Mouse (Mus musculus): Measurements from ENCODE around the gene Tpst2. TPM values are rescaled to one million over a fixed set of nuclear protein-coding genes. Genes with fewer than 3 reads are reported as not detected.

Tpst2 gene
- polyA plus RNA-seq, 1 experiment from 2014 or later = 38.8 TPM

GRCm38 (mm10) chr5:112288193-112289141 is 12.0 kb downstream of the Tpst2 start:
- no peak overlapping the region for H3K9ac ChIP-seq (ENCODE audit: low read depth, low read length)
- peak overlapping the region; percentile 4; the same call in 1 of the 2 replicates for H3K27ac ChIP-seq (ENCODE audit: low read length)
- no peak for ATAC-seq (ENCODE audit: low read depth)
- 68% methylated on average over 8 of the region's 9 CpGs for WGBS (ENCODE audit: insufficient replicate concordance)
- H3K27me3 ChIP-seq (ENCODE audit: control insufficient read depth, insufficient read depth, low read depth, low read length) = no peaks in the 10 kb centered on the region
- H3K4me2 ChIP-seq (ENCODE audit: low read depth, low read length) = no peak overlapping the region
- H3K4me3 ChIP-seq (ENCODE audit: low read depth, low read length) = no peak overlapping the region
- no peaks in the 10 kb centered on the region for H3K36me3 ChIP-seq (ENCODE audit: control insufficient read depth, insufficient read depth)
- H3K4me1 ChIP-seq (ENCODE audit: control insufficient read depth, low read depth, low read length) = peaks cover 65% of the 10 kb centered on the region
- no peaks in the 10 kb centered on the region for H3K9me3 ChIP-seq (replicated peaks; ENCODE audit: control insufficient read depth, low read length)

DNA sequence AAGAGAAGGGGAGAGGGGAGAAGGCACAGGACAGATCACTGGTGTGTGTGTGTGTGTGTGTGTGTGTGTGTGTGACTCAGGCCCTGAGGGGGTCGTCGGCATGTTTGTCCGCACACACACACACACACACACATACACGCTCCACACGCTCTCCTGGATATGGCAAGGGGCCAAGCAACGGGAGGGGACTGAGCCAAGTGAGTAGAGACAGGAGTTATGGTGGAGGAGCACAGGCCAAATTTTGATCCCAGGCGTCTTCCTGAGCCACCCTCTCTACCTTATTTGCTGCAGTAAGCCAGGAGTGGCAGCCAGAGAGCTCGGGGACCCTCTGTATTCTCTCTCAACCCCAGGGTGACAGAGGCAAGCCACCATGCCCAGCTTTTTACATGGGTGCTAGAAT is 12.7 kb downstream of the Tpst2 start:
- Histone ChIP-seq H3K4me2 (ENCODE audit: low read depth, low read length) (no peak overlapping the region), H3K4me3 (ENCODE audit: low read depth, low read length) (no peak overlapping the region), H3K9ac (ENCODE audit: low read depth, low read length) (no peak overlapping the region), H3K27ac (ENCODE audit: low read length) (no peak overlapping the region), H3K9me3 (replicated peaks; ENCODE audit: control insufficient read depth, low read length) (no peaks in the 10 kb centered on the region), H3K27me3 (ENCODE audit: control insufficient read depth, insufficient read depth, low read depth, low read length) (no peaks in the 10 kb centered on the region), H3K4me1 (ENCODE audit: control insufficient read depth, low read depth, low read length) (peaks cover 63% of the 10 kb centered on the region), H3K36me3 (ENCODE audit: control insufficient read depth, insufficient read depth) (no peaks in the 10 kb centered on the region)
- ATAC-seq (ENCODE audit: low read depth) = no peak
- 55% methylated on average over 8 of the region's 8 CpGs for WGBS (ENCODE audit: insufficient replicate concordance)

- 71% methylated on average over 16 of the region's 16 CpGs for WGBS (ENCODE audit: insufficient replicate concordance)
- Histone ChIP-seq H3K9me3 (replicated peaks; ENCODE audit: control insufficient read depth, low read length) (no peaks in the 10 kb centered on the region), H3K36me3 (ENCODE audit: control insufficient read depth, insufficient read depth) (no peaks in the 10 kb centered on the region), H3K4me3 (ENCODE audit: low read depth, low read length) (no peak overlapping the region), H3K4me2 (ENCODE audit: low read depth, low read length) (no peak overlapping the region), H3K9ac (ENCODE audit: low read depth, low read length) (no peak overlapping the region), H3K27ac (ENCODE audit: low read length) (no peak overlapping the region), H3K4me1 (ENCODE audit: control insufficient read depth, low read depth, low read length) (peaks cover 64% of the 10 kb centered on the region), H3K27me3 (ENCODE audit: control insufficient read depth, insufficient read depth, low read depth, low read length) (no peaks in the 10 kb centered on the region)
- no peak for ATAC-seq (ENCODE audit: low read depth)
Measured at GRCm38 (mm10) chr5:112289819-112290535, 13.5 kb downstream of the Tpst2 start.

DNA sequence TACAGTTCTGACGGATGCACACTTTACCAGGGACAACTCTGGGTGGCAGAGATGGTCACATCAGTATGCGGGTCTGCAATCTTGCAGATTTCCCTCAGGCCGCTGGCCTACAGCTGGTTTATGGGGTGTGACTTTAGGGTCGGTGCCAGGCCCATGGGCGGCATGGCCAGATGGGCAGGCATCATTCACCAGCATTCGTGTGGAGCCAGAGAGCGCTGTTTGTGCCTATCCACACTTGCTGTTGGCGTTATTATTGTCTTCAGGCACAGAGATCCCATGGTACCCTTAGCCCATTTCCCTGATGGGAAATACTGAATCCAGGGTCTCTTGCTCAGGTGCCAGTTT is 14.0 kb downstream of the Tpst2 start:
- Histone ChIP-seq H3K36me3 (ENCODE audit: control insufficient read depth, insufficient read depth) (no peaks in the 10 kb centered on the region), H3K27ac (ENCODE audit: low read length) (no peak overlapping the region), H3K27me3 (ENCODE audit: control insufficient read depth, insufficient read depth, low read depth, low read length) (no peaks in the 10 kb centered on the region), H3K4me3 (ENCODE audit: low read depth, low read length) (no peak overlapping the region), H3K4me1 (ENCODE audit: control insufficient read depth, low read depth, low read length) (peaks cover 64% of the 10 kb centered on the region), H3K9ac (ENCODE audit: low read depth, low read length) (no peak overlapping the region), H3K4me2 (ENCODE audit: low read depth, low read length) (no peak overlapping the region), H3K9me3 (replicated peaks; ENCODE audit: control insufficient read depth, low read length) (no peaks in the 10 kb centered on the region)
- ATAC-seq (ENCODE audit: low read depth) = no peak
- WGBS (ENCODE audit: insufficient replicate concordance) = 83% methylated on average over 8 of the region's 8 CpGs

GRCm38 (mm10) chr5:112291866-112292265 is 15.4 kb downstream of the Tpst2 start:
- ATAC-seq (ENCODE audit: low read depth) = no peak
- Histone ChIP-seq H3K9me3 (replicated peaks; ENCODE audit: control insufficient read depth, low read length) (no peaks in the 10 kb centered on the region), H3K9ac (ENCODE audit: low read depth, low read length) (no peak overlapping the region), H3K4me2 (ENCODE audit: low read depth, low read length) (no peak overlapping the region), H3K27ac (ENCODE audit: low read length) (no peak overlapping the region), H3K36me3 (ENCODE audit: control insufficient read depth, insufficient read depth) (no peaks in the 10 kb centered on the region), H3K27me3 (ENCODE audit: control insufficient read depth, insufficient read depth, low read depth, low read length) (no peaks in the 10 kb centered on the region), H3K4me3 (ENCODE audit: low read depth, low read length) (no peak overlapping the region), H3K4me1 (ENCODE audit: control insufficient read depth, low read depth, low read length) (peaks cover 66% of the 10 kb centered on the region)
- 69% methylated on average over 5 of the region's 5 CpGs for WGBS (ENCODE audit: insufficient replicate concordance)

- Histone ChIP-seq H3K9me3 (replicated peaks; ENCODE audit: control insufficient read depth, low read length) (no peaks in the 10 kb centered on the region), H3K27me3 (ENCODE audit: control insufficient read depth, insufficient read depth, low read depth, low read length) (no peaks in the 10 kb centered on the region), H3K4me2 (ENCODE audit: low read depth, low read length) (no peak overlapping the region), H3K36me3 (ENCODE audit: control insufficient read depth, insufficient read depth) (no peaks in the 10 kb centered on the region), H3K9ac (ENCODE audit: low read depth, low read length) (0 out of 2 replicates have a peak overlapping the region, but pooled peaks have one; percentile 12), H3K27ac (ENCODE audit: low read length) (no peak overlapping the region), H3K4me1 (ENCODE audit: control insufficient read depth, low read depth, low read length) (peaks cover 66% of the 10 kb centered on the region), H3K4me3 (ENCODE audit: low read depth, low read length) (no peak overlapping the region)
- WGBS (ENCODE audit: insufficient replicate concordance) = 74% methylated on average over 17 of the region's 17 CpGs
- no peak for ATAC-seq (ENCODE audit: low read depth)
Measured at GRCm38 (mm10) chr5:112292343-112292980, 16.0 kb downstream of the Tpst2 start.

DNA sequence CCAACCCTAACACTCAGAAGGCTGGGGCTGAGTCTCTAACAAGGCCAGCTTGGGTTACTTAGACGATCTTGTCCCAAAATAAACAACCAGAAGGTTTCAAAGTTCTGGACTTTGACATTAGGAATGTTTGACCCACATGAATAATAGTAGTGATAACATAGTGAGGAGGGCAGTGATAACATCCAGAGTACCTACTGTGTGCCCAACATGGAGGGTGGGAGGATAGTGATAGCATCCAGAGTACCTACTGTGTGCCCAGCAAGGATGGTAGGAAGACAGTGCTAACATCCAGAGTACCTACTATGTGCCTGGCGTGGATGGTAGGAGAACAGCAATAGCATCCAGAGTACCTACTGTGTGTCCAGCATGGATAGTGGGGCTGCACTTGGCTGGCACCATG is 17.3 kb downstream of the Tpst2 start:
- H3K4me1 ChIP-seq (ENCODE audit: control insufficient read depth, low read depth, low read length) = peaks cover 67% of the 10 kb centered on the region
- ATAC-seq (ENCODE audit: low read depth) = no peak
- 44% methylated on average over 2 of the region's 2 CpGs for WGBS (ENCODE audit: insufficient replicate concordance)

GRCm38 (mm10) chr5:112294696-112295095 is 18.2 kb downstream of the Tpst2 start:
- Histone ChIP-seq H3K9ac (ENCODE audit: low read depth, low read length) (no peak overlapping the region), H3K36me3 (ENCODE audit: control insufficient read depth, insufficient read depth) (no peaks in the 10 kb centered on the region), H3K27me3 (ENCODE audit: control insufficient read depth, insufficient read depth, low read depth, low read length) (no peaks in the 10 kb centered on the region), H3K27ac (ENCODE audit: low read length) (peak overlapping the region; percentile 46; the same call in 1 of the 2 replicates), H3K4me3 (ENCODE audit: low read depth, low read length) (no peak overlapping the region), H3K4me2 (ENCODE audit: low read depth, low read length) (no peak overlapping the region), H3K4me1 (ENCODE audit: control insufficient read depth, low read depth, low read length) (peaks cover 76% of the 10 kb centered on the region), H3K9me3 (replicated peaks; ENCODE audit: control insufficient read depth, low read length) (no peaks in the 10 kb centered on the region)
- ATAC-seq (ENCODE audit: low read depth) = peak; percentile 15; the same call in 1 of the 2 replicates
- 66% methylated on average over 4 of the region's 4 CpGs for WGBS (ENCODE audit: insufficient replicate concordance)

More for the DNA sequence above, 17.3 kb downstream of the Tpst2 start:
- no peaks in the 10 kb centered on the region for H3K27me3 ChIP-seq (ENCODE audit: control insufficient read depth, insufficient read depth, low read depth, low read length)
- peak overlapping the region; percentile 34; the same call in 1 of the 2 replicates for H3K27ac ChIP-seq (ENCODE audit: low read length)
- no peaks in the 10 kb centered on the region for H3K9me3 ChIP-seq (replicated peaks; ENCODE audit: control insufficient read depth, low read length)
- no peak overlapping the region for H3K4me3 ChIP-seq (ENCODE audit: low read depth, low read length)
- no peaks in the 10 kb centered on the region for H3K36me3 ChIP-seq (ENCODE audit: control insufficient read depth, insufficient read depth)
- H3K9ac ChIP-seq (ENCODE audit: low read depth, low read length) = no peak overlapping the region
- H3K4me2 ChIP-seq (ENCODE audit: low read depth, low read length) = no peak overlapping the region

Data from liver, embryonic 16.5 days (tissue).